Mouse (Mus musculus) spleen, adult 2 months (tissue): ENCODE measurements around the gene Lcn11. TPM values are rescaled to one million over a fixed set of nuclear protein-coding genes. Genes with fewer than 3 reads are reported as not detected.
"Not testable (repeated sequence)": the region's sequence is repeated elsewhere in the genome, so short reads cannot be mapped to it uniquely, and the experiment has no call there.

Experiments used
- DNase-seq, 2 experiments: peaks; one replicate each; pipeline versions ENCODE4 v3.0.0 to v3.0.0-alpha.2; 2012 to 2021; ENCODE audit warnings: low spot score in 2 of 2, low read depth in 1 of 2
- H3K27ac ChIP-seq: fragments of 200-500 bp; 2 replicates; pipeline ENCODE4 v1.5.1; 2012; ENCODE audit warnings: low read length, inconsistent platforms; ENCODE audit not compliant: insufficient read depth
- H3K27me3 ChIP-seq: fragments of 200-500 bp; 2 replicates; pipeline ENCODE4 v1.6.1; 2012; ENCODE audit warnings: mild to moderate bottlenecking, moderate library complexity, low read length, inconsistent platforms; ENCODE audit not compliant: control insufficient read depth, insufficient read depth
- H3K36me3 ChIP-seq: fragments of 200-500 bp; 2 replicates; pipeline ENCODE4 v1.6.1; 2012; ENCODE audit warnings: mild to moderate bottlenecking, low read length, inconsistent platforms; ENCODE audit not compliant: control insufficient read depth, insufficient read depth
- H3K4me1 ChIP-seq: fragments of 200-500 bp; 2 replicates; pipeline ENCODE4 v1.6.1; 2011; ENCODE audit warnings: inconsistent platforms; ENCODE audit not compliant: control insufficient read depth, insufficient read depth, insufficient read length
- H3K4me3 ChIP-seq: fragments of 200-500 bp; 2 replicates; pipeline ENCODE4 v1.5.1; 2011; ENCODE audit warnings: mild to moderate bottlenecking, inconsistent platforms; ENCODE audit not compliant: insufficient read depth, insufficient read length; ENCODE audit errors: extremely low read depth
- CTCF ChIP-seq: fragments of 200-500 bp; IDR thresholded peaks from 2 replicates; pipeline ENCODE4 v1.5.1; 2011; ENCODE audit warnings: mild to moderate bottlenecking, inconsistent platforms; ENCODE audit not compliant: insufficient read depth, insufficient read length, insufficient replicate concordance; ENCODE audit errors: extremely low read depth
- POLR2A ChIP-seq: fragments of 200-500 bp; IDR thresholded peaks from 2 replicates; pipeline ENCODE4 v1.6.1; 2011; ENCODE audit warnings: low read depth, low read length, inconsistent platforms
- WGBS: fragments of 180-500 bp; shearing (Covaris S2); methylation state at CpG from one replicate; pipeline ENCODE4 v1.1.7; 2018; 5-methylcytosine and 5-hydroxymethylcytosine counted together
- polyA plus RNA-seq: library from polyadenylated mRNA; depleted of rRNA; stranded (reverse); fragments of >200 nt; gene quantifications from 2 replicates; pipeline ENCODE4 v1.2.3, GENCODE M21; 2012

The Lcn11 gene
- polyA plus RNA-seq, 1 experiment: not detected

DNA sequence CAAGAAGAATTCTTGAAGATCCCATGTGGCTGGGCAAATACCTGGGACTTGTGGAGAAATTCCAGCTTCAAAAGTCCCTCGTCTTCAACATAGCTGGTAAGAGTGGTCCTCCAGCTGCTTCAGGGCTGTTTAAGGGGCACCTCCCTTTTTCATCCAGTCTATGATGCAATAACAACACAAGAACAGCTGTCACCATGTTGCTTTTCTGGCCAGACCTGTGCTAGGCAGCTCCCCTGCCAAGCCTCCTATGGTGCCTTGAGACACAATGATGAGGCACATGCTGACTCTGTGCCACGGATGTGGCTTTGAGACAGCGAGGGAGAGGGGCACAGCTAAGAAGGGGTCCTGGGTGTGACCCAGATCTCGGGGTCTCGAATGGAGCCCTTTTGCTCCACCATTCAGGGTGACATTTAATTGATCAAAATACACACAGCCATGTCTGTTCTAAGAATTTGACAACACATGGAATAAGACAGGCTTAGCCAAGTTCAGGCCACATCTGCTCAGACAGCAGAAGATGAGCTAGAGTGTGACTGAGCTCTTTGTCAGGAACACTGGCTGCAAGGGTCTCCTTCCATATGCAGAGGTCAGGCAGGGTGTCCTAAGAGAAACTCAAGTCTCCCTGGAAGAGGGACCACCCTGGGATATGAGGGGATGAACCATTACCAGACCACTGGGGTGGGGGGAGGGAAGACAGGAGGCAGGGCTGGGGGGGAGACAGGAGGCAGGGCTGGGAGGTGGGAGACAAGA is 8.9 kb downstream of the Lcn11 start:
- TF ChIP-seq POLR2A: no peak
- TF ChIP-seq CTCF: no peak
- no peak for DNase-seq
- no peak overlapping the region for H3K27ac ChIP-seq
- no peaks in the 10 kb centered on the region for H3K36me3 ChIP-seq
- 75% methylated on average over 5 of the region's 5 CpGs for WGBS
- no peaks in the 10 kb centered on the region for H3K4me1 ChIP-seq
- H3K4me3 ChIP-seq: no peak overlapping the region
- no peaks in the 10 kb centered on the region for H3K27me3 ChIP-seq

DNA sequence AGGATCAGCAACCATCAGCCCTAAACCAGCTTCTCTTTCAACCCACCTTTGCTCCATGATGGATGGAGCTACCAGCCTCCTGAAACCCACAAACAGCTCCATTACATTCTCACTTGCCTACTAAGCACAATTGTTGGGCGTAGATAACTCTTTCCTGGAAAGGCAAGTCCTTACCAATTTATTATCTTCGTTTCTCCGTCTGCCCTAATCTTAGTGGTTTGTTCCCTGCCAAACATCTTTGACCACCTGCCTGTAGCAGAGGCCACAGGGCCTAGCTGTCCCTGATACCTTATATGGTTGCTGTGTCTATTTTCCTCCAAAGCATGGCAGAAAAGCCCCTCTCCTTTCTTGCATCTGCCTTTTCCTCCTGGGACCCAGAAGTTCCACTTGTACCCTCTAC is 12.3 kb downstream of the Lcn11 start:
- 72% methylated on average over 3 of the region's 3 CpGs for WGBS
- no peak for TF ChIP-seq CTCF
- TF ChIP-seq POLR2A: no peak
- Histone ChIP-seq H3K4me3 (no peak overlapping the region), H3K36me3 (no peaks in the 10 kb centered on the region), H3K27me3 (no peaks in the 10 kb centered on the region), H3K4me1 (no peaks in the 10 kb centered on the region), H3K27ac (no peak overlapping the region)
- DNase-seq: no peak

DNA sequence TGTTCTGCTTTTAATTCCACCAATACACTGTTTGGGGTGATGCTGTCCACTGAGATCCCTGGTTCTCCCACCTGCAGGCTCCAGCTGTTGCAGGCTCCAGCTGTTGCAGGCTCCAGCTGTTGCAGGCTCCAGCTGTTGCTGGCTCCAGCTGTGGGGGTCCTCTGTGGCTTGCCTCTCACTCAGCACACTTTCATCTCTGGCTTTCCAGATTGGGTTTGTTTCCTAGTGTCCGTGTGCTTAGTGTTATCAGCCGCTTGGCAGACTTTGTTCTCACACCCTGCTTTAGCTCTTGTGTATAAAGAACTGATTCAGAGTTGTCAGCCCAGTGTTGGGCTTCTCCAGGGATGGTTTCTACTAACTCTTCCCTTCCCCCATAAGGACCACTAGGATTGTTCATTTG is 20.8 kb downstream of the Lcn11 start:
- WGBS: 50% methylated on average over 2 of the region's 2 CpGs
- Histone ChIP-seq H3K27ac (no peak overlapping the region), H3K27me3 (no peaks in the 10 kb centered on the region), H3K36me3 (no peaks in the 10 kb centered on the region), H3K4me1 (no peaks in the 10 kb centered on the region), H3K4me3 (no peak overlapping the region)
- TF ChIP-seq CTCF: no peak
- no peak for TF ChIP-seq POLR2A
- DNase-seq: no peak

DNA sequence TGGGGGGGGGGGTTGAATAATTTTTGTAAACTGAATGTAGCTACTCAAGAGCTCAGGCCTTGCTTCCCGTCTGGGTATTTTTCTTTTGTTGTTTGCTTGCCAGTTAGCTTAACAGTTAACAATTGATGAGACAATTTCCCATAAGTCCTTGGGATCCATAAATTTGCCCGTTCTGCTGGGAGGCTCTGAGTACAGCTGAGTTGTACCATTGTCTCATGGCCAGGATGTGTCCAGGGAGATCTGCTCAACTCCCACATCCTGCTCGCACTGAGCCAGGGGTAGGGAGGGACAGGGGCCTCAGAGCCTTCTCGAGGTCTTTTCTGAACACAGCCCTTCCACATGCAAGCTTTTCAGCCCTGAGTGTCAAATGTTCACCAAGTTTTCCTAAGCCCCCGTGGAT is 21.2 kb downstream of the Lcn11 start:
- no peak for DNase-seq
- no peak overlapping the region for H3K4me3 ChIP-seq
- no peak overlapping the region for H3K27ac ChIP-seq
- H3K27me3 ChIP-seq: no peaks in the 10 kb centered on the region
- no peak for TF ChIP-seq CTCF
- no peak for TF ChIP-seq POLR2A
- 49% methylated on average over 5 of the region's 5 CpGs for WGBS
- no peaks in the 10 kb centered on the region for H3K4me1 ChIP-seq
- no peaks in the 10 kb centered on the region for H3K36me3 ChIP-seq

DNA sequence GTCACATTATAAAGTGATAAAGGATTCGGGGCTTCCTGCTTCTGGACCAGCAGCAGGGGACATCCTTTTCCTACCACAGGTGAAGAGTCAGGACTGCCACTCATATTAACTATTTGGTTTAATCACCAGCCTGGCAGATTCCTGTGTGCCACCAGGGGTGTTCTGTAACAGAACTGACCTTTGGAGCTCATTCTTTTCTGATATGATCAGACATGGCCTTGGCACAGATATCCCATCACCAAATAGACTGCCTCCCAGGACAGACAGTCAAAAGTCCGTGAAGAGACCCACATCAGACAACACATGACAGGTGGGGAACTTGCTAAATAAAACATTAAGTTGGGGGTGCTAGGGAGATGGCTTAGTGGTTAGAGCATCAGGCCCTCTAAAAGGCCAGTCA is 34.9 kb downstream of the Lcn11 start:
- Histone ChIP-seq H3K36me3 (no peaks in the 10 kb centered on the region), H3K27me3 (no peaks in the 10 kb centered on the region), H3K4me3 (no peak overlapping the region), H3K27ac (no peak overlapping the region), H3K4me1 (no peaks in the 10 kb centered on the region)
- 77% methylated on average over 2 of the region's 2 CpGs for WGBS
- TF ChIP-seq POLR2A (no peak), CTCF (no peak)
- no peak for DNase-seq

DNA sequence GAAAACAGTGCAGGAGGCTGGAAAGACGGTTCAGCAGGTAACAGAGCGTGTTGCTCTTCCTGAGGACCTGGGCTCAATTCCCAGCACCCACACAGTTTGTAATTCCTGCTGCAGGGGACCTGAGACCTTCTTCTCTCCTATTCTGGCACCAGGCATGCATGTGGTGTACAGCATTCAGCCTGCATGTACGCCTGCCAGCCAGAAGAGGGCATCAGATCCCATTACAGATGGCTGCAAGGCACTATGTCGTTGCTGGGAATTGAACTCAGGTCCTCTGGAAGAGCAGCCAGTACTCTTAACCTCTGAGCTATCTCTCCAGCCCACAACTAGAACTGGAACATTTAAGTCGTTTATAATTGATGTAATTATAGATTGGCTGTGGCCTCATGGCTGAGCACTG is 36.5 kb downstream of the Lcn11 start:
- Histone ChIP-seq H3K27ac (no peak overlapping the region), H3K4me1 (no peaks in the 10 kb centered on the region), H3K36me3 (no peaks in the 10 kb centered on the region), H3K4me3 (no peak overlapping the region), H3K27me3 (no peaks in the 10 kb centered on the region)
- 75% methylated on average over 5 of the region's 5 CpGs for WGBS
- no peak for DNase-seq
- TF ChIP-seq CTCF (no peak), POLR2A (no peak)

DNA sequence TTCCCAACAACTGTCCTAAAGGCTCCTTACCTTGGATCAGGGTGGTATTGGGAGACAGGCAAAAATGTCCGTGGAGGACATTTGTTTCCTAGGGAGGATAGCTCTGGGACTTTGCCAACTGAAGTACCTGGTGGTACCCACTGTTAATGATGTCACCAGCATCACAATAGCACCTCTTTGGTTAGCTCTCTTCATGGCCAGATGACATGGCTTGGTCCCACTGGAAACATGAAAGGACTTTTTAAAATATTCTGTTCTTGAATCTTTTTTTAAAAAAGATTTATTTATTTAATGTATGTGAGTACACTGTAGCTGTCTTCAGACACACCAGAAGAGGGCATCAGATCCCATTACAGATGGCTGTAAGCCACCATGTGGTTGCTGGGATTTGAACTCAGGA is 38.9 kb downstream of the Lcn11 start, which contains the start of gene Glt6d1:
TSS of gene Glt6d1 (minus strand) at position 101 of the 400 bp plus-strand sequence.
- DNase-seq, H3K36me3 ChIP-seq, H3K4me1 ChIP-seq, H3K4me3 ChIP-seq, H3K27me3 ChIP-seq, H3K27ac ChIP-seq: not testable (repeated sequence)
- 58% methylated on average over 1 of the region's 1 CpGs for WGBS

DNA sequence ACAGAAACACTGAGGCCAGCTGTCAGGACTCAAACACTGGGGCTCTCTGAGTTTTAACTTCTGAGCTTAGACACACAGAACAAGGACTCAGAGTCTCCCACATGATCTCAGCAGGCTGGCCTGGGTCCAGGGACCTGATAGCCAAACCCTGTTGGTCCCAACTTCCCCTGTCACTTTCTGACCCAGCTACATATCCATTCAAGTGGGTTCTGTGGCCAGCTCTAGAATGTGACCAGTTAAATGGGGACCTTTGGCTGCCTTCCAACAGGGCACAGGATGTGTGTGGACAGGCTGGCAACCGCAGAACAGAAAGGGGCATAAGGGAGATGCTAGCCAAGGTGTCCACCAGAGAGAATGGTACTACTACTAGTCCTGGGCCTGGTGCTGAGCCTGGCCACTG is 46.0 kb downstream of the Lcn11 start, which contains the start of gene Lcn9:
TSS of gene Lcn9 (plus strand) at position 348 of the 400 bp plus-strand sequence.
- H3K4me3 ChIP-seq: no peak within 1 kb of the TSS
- TF ChIP-seq CTCF (no peak), POLR2A (no peak)
- no peaks in the 10 kb centered on the region for H3K4me1 ChIP-seq
- no peaks in the 10 kb centered on the region for H3K27me3 ChIP-seq
- no peak for DNase-seq
- WGBS: 45% methylated on average over 1 of the region's 1 CpGs
- no peaks in the 10 kb centered on the region for H3K36me3 ChIP-seq
- no peak within 1 kb of the TSS for H3K27ac ChIP-seq
